Mouse (Mus musculus): Measurements from ENCODE around the gene Eps15.
A peak's percentile ranks its signal among the peaks of the same experiment; 100 is the strongest.

DNA sequence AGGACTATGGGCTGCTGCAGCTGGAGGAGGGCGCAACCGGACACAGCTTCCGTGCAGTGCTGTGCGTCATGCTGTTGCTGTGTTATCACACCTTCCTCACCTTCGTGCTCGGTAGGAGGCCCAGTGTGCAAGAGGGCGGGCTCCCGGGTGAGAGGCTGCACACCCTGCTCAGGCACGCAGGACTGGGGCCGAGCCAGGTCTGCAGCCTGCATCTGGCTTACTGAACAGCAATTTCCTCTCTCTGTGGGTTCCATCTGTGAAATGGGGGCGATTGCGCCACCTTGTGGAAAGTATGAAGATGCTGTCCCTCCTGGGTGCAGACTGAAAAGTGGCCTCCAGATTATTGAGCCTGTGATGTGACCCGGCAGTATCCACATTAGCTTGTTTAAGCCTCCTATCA, 150.8 kb downstream of the Eps15 start:
- TF ChIP-seq CTCF (IDR thresholded peaks at IDR 0.05; ENCODE audit: borderline replicate concordance, insufficient read depth, low read depth, low read length) (peak; percentile 59; the same call in 1 of the 2 replicates), POLR2A (IDR thresholded peaks at IDR 0.05; ENCODE audit: borderline replicate concordance, insufficient read depth, low read length) (no peak)

All from cerebellum, adult 2 months (tissue).